9 mouse cellular contexts compared by ENCODE assay signal in genomic region chr10:117402403-117403333, GRCm38 (mm10). TPM values are rescaled to one million over a fixed set of nuclear protein-coding genes. Genes with fewer than 3 reads are reported as not detected.
DNase-seq lines count a peak whose midpoint lies in the region; ATAC-seq lines count a peak whose summit lies in the region.
"Had no signal": no experiment of that assay in that cellular context is flagged by ENCODE, and none has a peak within 500 bp of the region (broad histone marks: within the 10 kb centered on the region; RNA-seq: fewer than 3 reads in every experiment).

No protein-coding gene starts in this region.

- no peak overlapping the region for H3K4me3 ChIP-seq in embryonic facial prominence, embryonic 10.5 days
- no peak overlapping the region for H3K4me3 ChIP-seq in limb, embryonic 11.5 days (ENCODE audit: low read depth, low read length)
- H3K4me3 ChIP-seq: limb, embryonic 15.5 days had no signal

- no peaks in the 10 kb centered on the region for H3K27me3 ChIP-seq in embryonic facial prominence, embryonic 10.5 days (replicated peaks; ENCODE audit: low read depth, poor library complexity, severe bottlenecking)
- H3K27me3 ChIP-seq in limb, embryonic 11.5 days (ENCODE audit: control insufficient read depth, insufficient read depth, low read length): no peaks in the 10 kb centered on the region
- H3K27me3 ChIP-seq: limb, embryonic 15.5 days had no signal

- ATAC-seq in limb, embryonic 11.5 days (ENCODE audit: insufficient number of reproducible peaks, low FRiP score, low TSS enrichment, low read depth): no peak

- no peak overlapping the region for H3K27ac ChIP-seq in embryonic facial prominence, embryonic 10.5 days (replicated peaks)
- no peak overlapping the region for H3K27ac ChIP-seq in limb, embryonic 11.5 days (replicated peaks; ENCODE audit: low read depth, low read length)
- H3K27ac ChIP-seq: limb, embryonic 15.5 days had no signal

- 76% methylated on average over 20 of the region's 20 CpGs for WGBS in embryonic facial prominence, embryonic 10.5 days
- 76% methylated on average over 20 of the region's 20 CpGs for whole genome bisulfite sequencing in limb, embryonic 11.5 days

- peak; percentile 33 for DNase-seq in gastrocnemius, adult 18-20 months (ENCODE audit: low spot score)
- no peak for DNase-seq in gastrocnemius, adult 8-10 months (ENCODE audit: low spot score in 2 of 2)
- peak; percentile 15 for DNase-seq in urinary bladder, postnatal 10 days (ENCODE audit: low spot score)
- no peak for DNase-seq in urinary bladder, adult 18-20 months (ENCODE audit: low spot score in 2 of 2)
- peak; percentile 62 for DNase-seq in embryonic facial prominence, embryonic 10.5 days (ENCODE audit: low spot score)
- peak; percentile 69 for DNase-seq in limb, embryonic 11.5 days (ENCODE audit: low spot score)
- DNase-seq in spleen, postnatal 36 days (ENCODE audit: low spot score in 2 of 2): peak; percentile 11 to 37
- DNase-seq in right cerebral cortex, adult 2 months (ENCODE audit: low spot score in 2 of 2): no peak

- H3K4me1 ChIP-seq in embryonic facial prominence, embryonic 10.5 days: peaks cover 6% of the 10 kb centered on the region; the same call in 1 of the 2 replicates
- H3K4me1 ChIP-seq in limb, embryonic 11.5 days (ENCODE audit: control insufficient read depth, insufficient read depth, low read length): no peaks in the 10 kb centered on the region
- H3K4me1 ChIP-seq: limb, embryonic 15.5 days had no signal

- no peaks in the 10 kb centered on the region for H3K36me3 ChIP-seq in embryonic facial prominence, embryonic 10.5 days (replicated peaks)
- H3K36me3 ChIP-seq in limb, embryonic 11.5 days (ENCODE audit: control insufficient read depth, insufficient read depth, low read length): no peaks in the 10 kb centered on the region
- H3K36me3 ChIP-seq: limb, embryonic 15.5 days had no signal

- H3K4me2 ChIP-seq in limb, embryonic 11.5 days (ENCODE audit: low read depth, severe bottlenecking): no peak overlapping the region
- H3K4me2 ChIP-seq: limb, embryonic 15.5 days had no signal

- no peak overlapping the region for H3K9ac ChIP-seq in limb, embryonic 11.5 days (ENCODE audit: low read length)
- H3K9ac ChIP-seq: limb, embryonic 15.5 days had no signal

- H3K9me3 ChIP-seq in embryonic facial prominence, embryonic 10.5 days: no peaks in the 10 kb centered on the region
- H3K9me3 ChIP-seq in limb, embryonic 11.5 days (ENCODE audit: control insufficient read depth, low read length): no peaks in the 10 kb centered on the region
- H3K9me3 ChIP-seq: limb, embryonic 15.5 days had no signal

RNA-seq across cellular contexts. Expression of gene Cpsf6, which starts 22.9 kb away (rescaled TPM):
- 10 to 100 TPM; 18.1 to 22.0 TPM for total RNA-seq in gastrocnemius, adult 18-20 months (2021)
- 10 to 100 TPM; 16.8 to 22.6 (median 18.5) TPM for total RNA-seq in gastrocnemius, adult 8-10 months (2022)
- polyA plus RNA-seq in embryonic facial prominence, embryonic 10.5 days (2016; fragmentation: Nextera tagmentation; extraction: Ambion mirVana): 223 and 230 TPM in 2 replicates
- 225 and 251 TPM in 2 replicates for polyA plus RNA-seq in limb, embryonic 11.5 days (2014; fragmentation: Nextera tagmentation; extraction: Ambion mirVana)

Comparison
In these comparisons a context has a peak if more than half of its experiments do, and no peak if none do; other contexts are left out.
1. DNase-seq: peak in gastrocnemius, adult 18-20 months (single experiment), urinary bladder, postnatal 10 days (single experiment), embryonic facial prominence, embryonic 10.5 days (single experiment), limb, embryonic 11.5 days (single experiment) and spleen, postnatal 36 days (2 of 2); none in gastrocnemius, adult 8-10 months (0 of 2), urinary bladder, adult 18-20 months (0 of 2) and right cerebral cortex, adult 2 months (0 of 2).